Comparison of ENCODE assay signal across 1 mouse cellular context in genomic region chr6:29143608-29144007, GRCm38 (mm10).
TF ChIP-seq lines count a peak whose summit lies in the region.

No protein-coding gene starts in this region.

TF ChIP-seq in CH12.LX, 34 proteins besides CTCF, POLR2A, EP300 and RAD21 (continued from another document):
- TF ChIP-seq KAT2A (IDR thresholded peaks at IDR 0.05; ENCODE audit: insufficient replicate concordance, low read length) (no peak), MEF2A (IDR thresholded peaks at IDR 0.05; ENCODE audit: borderline replicate concordance, low read depth, low read length) (no peak), GABPA (IDR thresholded peaks at IDR 0.05; ENCODE audit: insufficient replicate concordance, low read depth, low read length) (no peak)
